Mouse (Mus musculus) spleen, adult 2 months (tissue): ENCODE measurements around the gene Slc5a10.

Source experiments
- CTCF ChIP-seq: fragments of 200-500 bp; IDR thresholded peaks from 2 replicates; pipeline ENCODE4 v1.5.1; 2011; ENCODE audit warnings: mild to moderate bottlenecking, inconsistent platforms; ENCODE audit not compliant: insufficient read depth, insufficient read length, insufficient replicate concordance; ENCODE audit errors: extremely low read depth
- POLR2A ChIP-seq: fragments of 200-500 bp; IDR thresholded peaks from 2 replicates; pipeline ENCODE4 v1.6.1; 2011; ENCODE audit warnings: low read depth, low read length, inconsistent platforms

- TF ChIP-seq CTCF (no peak), POLR2A (no peak)
These were observed 2.6 kb downstream of the Slc5a10 start for GRCm38 (mm10) chr11:61717990-61718389.
